ENCODE assay signal across 26 mouse cellular contexts in the genomic region with DNA sequence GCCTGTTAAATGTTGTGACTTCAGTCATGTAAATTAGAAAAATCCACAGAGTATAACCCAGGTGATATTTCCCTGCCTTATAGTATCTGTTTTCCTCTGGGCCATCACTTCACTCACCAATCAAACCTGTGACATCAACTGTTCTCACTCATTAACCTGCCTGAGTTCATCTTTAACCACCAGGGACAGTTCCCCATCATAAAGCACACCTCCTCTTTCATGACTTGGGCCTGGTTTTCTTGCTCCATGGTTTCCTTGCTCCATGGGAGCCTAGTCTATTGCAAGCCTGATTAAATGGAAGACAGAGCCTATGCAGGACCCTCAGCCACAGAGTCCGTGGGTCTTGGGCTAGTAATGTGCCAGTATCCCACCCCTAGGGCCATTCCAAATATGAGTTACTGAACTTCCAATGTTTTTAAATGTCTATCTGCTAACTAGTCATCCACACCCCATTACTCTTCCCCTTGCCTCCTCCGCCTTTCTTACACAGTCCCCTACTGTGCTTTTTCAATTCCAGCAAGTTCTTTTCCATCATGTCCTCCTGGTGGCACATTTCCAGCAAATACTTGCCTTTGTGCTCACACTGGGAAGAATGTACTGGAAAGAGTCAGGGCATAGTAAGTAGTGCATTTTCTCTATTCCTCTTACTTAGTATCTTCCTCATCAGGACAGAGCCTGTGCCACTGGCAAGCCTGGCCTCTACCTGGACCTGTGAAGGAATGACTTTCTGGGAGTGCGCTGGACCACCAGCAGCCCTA.
DNase-seq lines count a peak whose midpoint lies in the region; ATAC-seq and TF ChIP-seq lines count a peak whose summit lies in the region.
"Had no signal": no experiment of that assay in that cellular context is flagged by ENCODE, and none has a peak within 500 bp of the region (broad histone marks: within the 10 kb centered on the region; RNA-seq: fewer than 3 reads in every experiment).

No protein-coding gene starts in this region.

- H3K4me1 ChIP-seq in kidney, embryonic 14.5 days (ENCODE audit: control insufficient read depth, insufficient read depth, low read length): no peaks in the 10 kb centered on the region
- H3K4me1 ChIP-seq in kidney, postnatal 0 days (replicated peaks; ENCODE audit: insufficient read depth, low read length): no peaks in the 10 kb centered on the region
- no peaks in the 10 kb centered on the region for H3K4me1 ChIP-seq in kidney, adult 2 months (ENCODE audit: control insufficient read depth, insufficient read depth, low read length)
- H3K4me1 ChIP-seq in embryonic fibroblast, embryonic 13.5 days (ENCODE audit: control insufficient read depth, insufficient read depth, low read length): no peaks in the 10 kb centered on the region; the same call in none of the 2 replicates
- H3K4me1 ChIP-seq: embryonic facial prominence, embryonic 12.5 days; embryonic facial prominence, embryonic 15.5 days; forebrain, embryonic 12.5 days; forebrain, embryonic 15.5 days; hindbrain, embryonic 12.5 days; hindbrain, embryonic 15.5 days had no signal

- no peak overlapping the region for H3K4me3 ChIP-seq in kidney, embryonic 14.5 days (ENCODE audit: low read length)
- no peak overlapping the region for H3K4me3 ChIP-seq in kidney, postnatal 0 days (replicated peaks; ENCODE audit: low read depth, low read length)
- no peak overlapping the region for H3K4me3 ChIP-seq in kidney, adult 2 months (ENCODE audit: insufficient read depth, low read depth, low read length)
- H3K4me3 ChIP-seq in embryonic fibroblast, embryonic 13.5 days (ENCODE audit: insufficient read depth, low read length): no peak overlapping the region
- H3K4me3 ChIP-seq: embryonic facial prominence, embryonic 12.5 days; embryonic facial prominence, embryonic 15.5 days; erythroblast, embryonic 14.5 days; forebrain, embryonic 12.5 days; forebrain, embryonic 15.5 days; heart, embryonic 13.5 days; hindbrain, embryonic 12.5 days; hindbrain, embryonic 15.5 days had no signal

- no peak overlapping the region for H3K9ac ChIP-seq in kidney, embryonic 14.5 days (ENCODE audit: low read depth, low read length)
- no peak overlapping the region for H3K9ac ChIP-seq in kidney, postnatal 0 days (ENCODE audit: low read depth, low read length)
- H3K9ac ChIP-seq: embryonic facial prominence, embryonic 12.5 days; embryonic facial prominence, embryonic 15.5 days; forebrain, embryonic 12.5 days; forebrain, embryonic 15.5 days; heart, embryonic 13.5 days; hindbrain, embryonic 12.5 days; hindbrain, embryonic 15.5 days had no signal

- DNase-seq in kidney, adult 9 months: no peak
- peak; percentile 21 for DNase-seq in kidney, postnatal 0 days (ENCODE audit: low spot score)
- DNase-seq in kidney, adult 2 months: no peak
- peak; percentile 85 for DNase-seq in Muller cell, postnatal 12 days (ENCODE audit: inconsistent ontology term)
- DNase-seq in thymus, postnatal 0 days (ENCODE audit: low spot score): no peak
- no peak for DNase-seq in right cerebral cortex, postnatal 25 days
- DNase-seq: adrenal gland, adult 2 months; adrenal gland, postnatal 14 days; cerebellum, adult 11 months; cerebellum, adult 2 months; cerebellum, adult 9-11 months; cerebellum, postnatal 25 days; gastrocnemius, postnatal 25 days; heart, adult 18-20 months; heart, postnatal 14 days had no signal

- ATAC-seq in kidney, embryonic 14.5 days (ENCODE audit: low FRiP score, low TSS enrichment): peak; percentile 58; the same call in 1 of the 2 replicates
- ATAC-seq in kidney, postnatal 0 days (replicated peaks; ENCODE audit: low FRiP score, low read depth): no peak; the same call in 1 of the 2 replicates
- ATAC-seq: CD4-positive, CD25-positive, alpha-beta regulatory T cell, adult 4 months; forebrain, embryonic 15.5 days had no signal

- no peaks in the 10 kb centered on the region for H3K27me3 ChIP-seq in kidney, embryonic 14.5 days (ENCODE audit: control insufficient read depth, insufficient read depth, low read length)
- H3K27me3 ChIP-seq in kidney, postnatal 0 days (ENCODE audit: insufficient read depth, low read length): no peaks in the 10 kb centered on the region
- H3K27me3 ChIP-seq in kidney, adult 2 months (replicated peaks; ENCODE audit: control insufficient read depth, insufficient read depth, low read length): no peaks in the 10 kb centered on the region
- H3K27me3 ChIP-seq: embryonic facial prominence, embryonic 12.5 days; forebrain, embryonic 12.5 days; forebrain, embryonic 15.5 days; hindbrain, embryonic 12.5 days; hindbrain, embryonic 15.5 days had no signal

- no peaks in the 10 kb centered on the region for H3K36me3 ChIP-seq in kidney, embryonic 14.5 days (ENCODE audit: control insufficient read depth, insufficient read depth, low read length)
- no peaks in the 10 kb centered on the region for H3K36me3 ChIP-seq in kidney, postnatal 0 days (ENCODE audit: insufficient read depth, low read length)
- H3K36me3 ChIP-seq in kidney, adult 2 months (ENCODE audit: control insufficient read depth, insufficient read depth, low read length): no peaks in the 10 kb centered on the region
- H3K36me3 ChIP-seq: embryonic facial prominence, embryonic 12.5 days; embryonic facial prominence, embryonic 15.5 days; forebrain, embryonic 12.5 days; forebrain, embryonic 15.5 days; heart, embryonic 13.5 days; hindbrain, embryonic 12.5 days; hindbrain, embryonic 15.5 days had no signal

- no peak overlapping the region for H3K27ac ChIP-seq in kidney, embryonic 14.5 days (ENCODE audit: low read depth, low read length)
- H3K27ac ChIP-seq in kidney, postnatal 0 days: no peak overlapping the region
- no peak overlapping the region for H3K27ac ChIP-seq in kidney, adult 2 months (ENCODE audit: insufficient read depth, low read depth, low read length)
- H3K27ac ChIP-seq in embryonic fibroblast, embryonic 13.5 days (ENCODE audit: insufficient read depth, low read length): peak overlapping the region; percentile 5; the same call in 1 of the 2 replicates
- H3K27ac ChIP-seq: embryonic facial prominence, embryonic 12.5 days; embryonic facial prominence, embryonic 15.5 days; forebrain, embryonic 12.5 days; forebrain, embryonic 15.5 days; hindbrain, embryonic 12.5 days; hindbrain, embryonic 15.5 days had no signal

- TF ChIP-seq POLR2A in kidney, adult 2 months (IDR thresholded peaks at IDR 0.05; ENCODE audit: low read depth, low read length): no peak
- TF ChIP-seq POLR2A in embryonic fibroblast, embryonic 13.5 days (IDR thresholded peaks at IDR 0.05; ENCODE audit: low read depth, low read length): no peak

- 65% methylated on average over 3 of the region's 3 CpGs for WGBS in kidney, embryonic 14.5 days
- WGBS in kidney, postnatal 0 days: 58% methylated on average over 3 of the region's 3 CpGs
- 68% methylated on average over 3 of the region's 3 CpGs for WGBS in kidney, adult 2 months

- no peak overlapping the region for H3K4me2 ChIP-seq in kidney, embryonic 14.5 days (replicated peaks; ENCODE audit: low read depth, low read length)
- no peak overlapping the region for H3K4me2 ChIP-seq in kidney, postnatal 0 days (ENCODE audit: low read length)
- H3K4me2 ChIP-seq: embryonic facial prominence, embryonic 12.5 days; embryonic facial prominence, embryonic 15.5 days; forebrain, embryonic 12.5 days; forebrain, embryonic 15.5 days; hindbrain, embryonic 12.5 days; hindbrain, embryonic 15.5 days had no signal

- no peaks in the 10 kb centered on the region for H3K9me3 ChIP-seq in kidney, embryonic 14.5 days (ENCODE audit: control insufficient read depth, low read length)
- no peaks in the 10 kb centered on the region for H3K9me3 ChIP-seq in kidney, postnatal 0 days (replicated peaks; ENCODE audit: low read length)
- H3K9me3 ChIP-seq: embryonic facial prominence, embryonic 12.5 days; embryonic facial prominence, embryonic 15.5 days; forebrain, embryonic 12.5 days; forebrain, embryonic 15.5 days; heart, embryonic 13.5 days; hindbrain, embryonic 12.5 days; hindbrain, embryonic 15.5 days had no signal

- TF ChIP-seq CTCF in kidney, postnatal 0 days (IDR thresholded peaks at IDR 0.05; ENCODE audit: low read depth): no peak
- no peak for TF ChIP-seq CTCF in kidney, adult 2 months (conservative IDR thresholded peaks at IDR 0.05; ENCODE audit: insufficient read depth, insufficient read length, low read depth, low read length)
- TF ChIP-seq CTCF in embryonic fibroblast, embryonic 13.5 days (IDR thresholded peaks at IDR 0.05; ENCODE audit: borderline replicate concordance, insufficient read depth, low read length): no peak

Comparison
In these comparisons a context has a peak if more than half of its experiments do, and no peak if none do; other contexts are left out.
1. DNase-seq: peak in kidney, postnatal 0 days (single experiment) and Muller cell, postnatal 12 days (single experiment); none in kidney, adult 9 months (single experiment), kidney, adult 2 months (single experiment), thymus, postnatal 0 days (single experiment) and right cerebral cortex, postnatal 25 days (single experiment).